Mouse (Mus musculus) retina, postnatal 1 day (tissue): Measurements from ENCODE around the gene Nr2c2ap.

ENCODE experiments used
- DNase-seq: peaks from one replicate; pipeline ENCODE4 v3.0.0-alpha.2; 2012

The Nr2c2ap gene

GRCm38 (mm10) chr8:70170116-70170515 lies 39.0 kb downstream of the Nr2c2ap start:
- no peak for DNase-seq

GRCm38 (mm10) chr8:70170748-70171147 lies 39.6 kb downstream of the Nr2c2ap start:
- no peak for DNase-seq

- DNase-seq = no peak
These were observed 40.1 kb downstream of the Nr2c2ap start for GRCm38 (mm10) chr8:70171240-70171639.

GRCm38 (mm10) chr8:70172043-70172681 lies 41.0 kb downstream of the Nr2c2ap start, which contains the start of gene Tmem161a:
Gene Tmem161a (plus strand): TSS chr8:70172356.
- DNase-seq = peak; percentile 97

- no peak for DNase-seq
These were observed 42.2 kb downstream of the Nr2c2ap start for GRCm38 (mm10) chr8:70173320-70173719.

- DNase-seq = no peak
These were observed 42.9 kb downstream of the Nr2c2ap start for GRCm38 (mm10) chr8:70174079-70174478.

- no peak for DNase-seq
These were observed 47.1 kb downstream of the Nr2c2ap start for GRCm38 (mm10) chr8:70178231-70178630.

GRCm38 (mm10) chr8:70179082-70179481 lies 47.9 kb downstream of the Nr2c2ap start:
- DNase-seq = peak; percentile 33

- DNase-seq = no peak
These were observed 50.2 kb downstream of the Nr2c2ap start for GRCm38 (mm10) chr8:70181212-70181902.

GRCm38 (mm10) chr8:70181903-70182252 lies 50.7 kb downstream of the Nr2c2ap start:
- no peak for DNase-seq

- DNase-seq = no peak
These were observed 52.1 kb downstream of the Nr2c2ap start for GRCm38 (mm10) chr8:70183194-70183593.
